Mouse (Mus musculus) liver, postnatal 0 days (tissue): ENCODE measurements around the gene Col12a1.

ENCODE experiments used
- CTCF ChIP-seq: sonication (generic); IDR thresholded peaks from 2 replicates; pipeline ENCODE4 v1.5.1; 2016; ENCODE audit warnings: antibody characterized with exemption, low read depth
- EP300 ChIP-seq: IDR thresholded peaks from 2 replicates; pipeline ENCODE4 v1.6.1; 2016; ENCODE audit warnings: antibody characterized with exemption, low read depth, mild to moderate bottlenecking

GRCm38 (mm10) chr9:79765329-79765728 is 46.7 kb upstream of the Col12a1 start:
- TF ChIP-seq CTCF (no peak), EP300 (no peak)
